Mouse (Mus musculus) neutrophil, adult 5-6 weeks (primary cell): ENCODE measurements around the gene Srd5a2. TPM values are rescaled to one million over a fixed set of nuclear protein-coding genes. Genes with fewer than 3 reads are reported as not detected.
"Not testable (repeated sequence)": the region's sequence is repeated elsewhere in the genome, so short reads cannot be mapped to it uniquely, and the experiment has no call there.

ENCODE experiments used
- ATAC-seq: fragments of 151-379, 151-347 bp; 2 replicates; pipeline ENCODE4 v1.8.0; 2017; ENCODE audit warnings: mild to moderate bottlenecking, moderate TSS enrichment; ENCODE audit not compliant: insufficient number of reproducible peaks, poor library complexity, low FRiP score, severe bottlenecking; ENCODE audit errors: extremely low read depth
- total RNA-seq: library from RNA; stranded (forward); fragments of 200-1000 nt; gene quantifications from 2 replicates; pipeline ENCODE4 v1.2.3, GENCODE M21; 2017

Gene Srd5a2
- not detected in 2 replicates for total RNA-seq

DNA sequence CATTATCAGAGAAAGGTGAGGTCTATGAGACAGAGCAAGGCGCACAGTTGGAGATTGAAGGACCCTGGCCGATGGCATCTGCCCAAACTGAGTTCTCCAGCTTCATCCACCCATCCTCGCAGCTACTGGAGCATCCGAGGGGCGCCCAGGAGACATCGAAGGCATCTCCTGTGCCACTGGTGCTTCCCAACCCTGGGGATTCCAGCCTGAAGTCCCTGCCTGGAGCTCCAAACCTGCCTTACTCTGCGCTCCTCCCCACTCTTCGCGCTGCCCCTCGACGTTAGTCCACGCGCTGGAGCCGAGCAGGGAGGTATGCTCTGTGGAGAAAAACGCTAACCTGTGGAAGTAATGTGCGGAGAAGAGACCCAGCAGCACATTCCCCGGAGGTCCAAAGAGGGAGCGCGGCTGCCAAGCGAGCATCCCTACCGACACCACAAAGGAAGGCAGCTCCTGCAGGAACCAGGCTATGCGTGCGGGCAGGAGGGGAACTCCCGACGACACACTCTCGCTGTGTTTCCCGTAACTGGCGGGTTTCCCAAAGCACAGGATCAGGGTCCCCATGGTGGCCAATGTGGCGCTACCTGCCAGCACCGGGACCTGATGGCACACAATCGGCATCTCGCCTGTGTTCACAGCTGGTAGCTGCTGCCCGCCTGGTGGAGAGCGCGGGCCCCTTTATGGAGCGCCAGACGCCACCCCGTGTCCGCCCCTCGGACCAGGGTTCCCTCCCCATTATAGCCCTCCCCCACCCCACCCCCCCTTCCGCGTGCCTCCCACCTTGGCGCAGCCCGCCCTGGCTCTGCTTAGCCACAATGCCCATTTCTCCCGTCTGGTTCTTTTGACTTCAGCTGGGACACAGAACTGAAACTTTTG lies at the start of gene Srd5a2:
Srd5a2 (minus strand) TSS at position 707 of the 873 bp plus-strand sequence.
- ATAC-seq: no peak

DNA sequence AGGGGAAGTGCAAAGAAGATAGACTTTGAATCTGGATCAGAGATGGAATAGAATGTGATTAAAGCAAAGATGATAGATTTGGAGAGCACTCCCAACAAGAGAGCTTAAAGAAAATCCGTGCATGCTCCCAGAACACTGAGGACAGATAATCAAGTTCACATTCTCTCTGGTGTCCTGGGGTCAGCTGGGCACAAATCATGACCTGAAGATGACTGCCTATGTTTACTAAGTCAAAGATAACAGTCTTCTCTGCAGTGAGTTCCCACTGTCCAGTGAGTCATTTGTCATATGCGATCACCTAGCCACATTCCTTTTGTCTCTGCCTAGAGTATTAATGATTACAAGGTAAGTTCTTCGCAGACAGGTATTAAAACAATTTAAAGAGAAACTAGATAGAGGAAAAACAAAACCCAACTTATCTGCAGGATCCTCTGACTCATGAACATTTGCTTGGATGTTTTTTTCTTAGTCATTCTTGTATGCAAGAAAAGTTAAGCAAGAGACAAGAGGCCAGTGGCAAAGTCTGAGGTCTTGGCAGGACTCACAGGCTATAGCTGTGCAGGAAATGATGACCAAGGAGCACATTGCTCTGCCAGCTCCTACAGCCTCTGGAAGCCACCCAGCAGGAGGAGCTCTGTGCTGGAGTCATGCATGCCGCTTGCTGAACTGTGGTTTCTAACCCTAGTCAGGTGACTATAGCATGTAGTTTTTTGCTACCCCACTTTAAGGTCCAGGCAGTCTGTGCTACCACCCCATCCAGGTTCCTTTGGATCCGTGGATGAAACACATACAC lies 41.4 kb upstream of the Srd5a2 start:
- no peak for ATAC-seq

DNA sequence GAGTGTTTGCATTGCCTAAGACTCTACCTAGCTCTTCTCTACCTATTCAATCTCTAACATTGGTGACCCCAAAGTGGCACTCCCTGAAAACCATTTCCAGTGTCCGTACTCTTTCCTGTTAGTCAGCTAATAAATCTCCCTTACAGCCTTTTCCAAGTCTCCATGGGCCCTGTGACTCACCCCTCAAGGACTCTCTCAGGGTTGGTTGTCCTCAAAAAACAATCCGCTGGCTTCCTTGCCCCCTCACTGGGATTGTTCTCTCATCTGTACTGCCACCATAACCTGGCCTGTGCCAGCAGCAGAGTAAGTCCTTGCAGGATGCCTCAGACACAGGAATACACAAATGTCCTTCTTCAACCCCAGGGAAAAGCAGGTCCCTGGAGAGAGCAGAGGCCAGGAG lies 40.3 kb upstream of the Srd5a2 start:
- ATAC-seq: no peak

DNA sequence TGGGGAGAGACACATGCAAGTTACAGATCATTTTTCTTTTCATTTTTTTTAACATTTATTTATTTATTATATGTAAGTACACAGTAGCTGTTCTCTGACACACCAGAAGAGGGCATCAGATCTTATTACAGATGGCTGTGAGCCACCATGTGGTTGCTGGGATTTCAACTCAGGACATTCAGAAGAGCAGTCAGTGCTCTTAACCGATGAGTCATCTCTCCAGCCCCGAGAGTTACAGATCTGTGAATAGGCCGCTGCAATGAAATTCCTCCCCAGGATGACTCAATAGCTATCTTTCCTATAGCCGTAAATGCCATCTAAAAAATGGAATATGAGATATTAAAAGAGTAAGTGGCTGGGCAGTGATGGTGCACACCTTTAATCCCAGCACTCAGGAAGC lies 35.7 kb upstream of the Srd5a2 start:
- no peak for ATAC-seq

DNA sequence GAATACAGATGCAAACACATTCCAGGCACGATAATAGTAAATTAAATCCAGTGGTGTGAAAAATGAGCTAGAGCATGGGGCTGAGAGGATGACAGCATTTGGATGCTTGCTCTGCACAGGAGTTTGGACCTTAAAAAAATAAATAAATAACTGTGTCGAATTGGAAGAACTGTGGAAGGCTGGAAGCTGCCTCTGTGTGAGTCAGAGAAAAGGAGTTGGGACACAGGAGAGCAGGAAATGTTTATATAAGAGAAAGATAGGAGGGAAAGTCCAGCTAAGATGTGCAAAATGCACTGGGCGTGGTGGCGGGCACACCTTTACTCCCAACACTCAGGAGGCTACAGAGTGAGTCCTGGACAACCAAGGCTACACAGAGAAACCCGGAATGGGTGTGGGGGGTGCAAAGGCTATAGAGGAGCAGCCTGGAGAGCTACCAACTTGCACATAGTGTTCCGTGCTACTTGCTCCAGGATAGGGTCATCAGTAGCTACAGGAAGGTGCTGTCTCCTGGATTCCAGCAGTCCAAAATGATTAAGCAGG lies 32.4 kb upstream of the Srd5a2 start:
- no peak for ATAC-seq

DNA sequence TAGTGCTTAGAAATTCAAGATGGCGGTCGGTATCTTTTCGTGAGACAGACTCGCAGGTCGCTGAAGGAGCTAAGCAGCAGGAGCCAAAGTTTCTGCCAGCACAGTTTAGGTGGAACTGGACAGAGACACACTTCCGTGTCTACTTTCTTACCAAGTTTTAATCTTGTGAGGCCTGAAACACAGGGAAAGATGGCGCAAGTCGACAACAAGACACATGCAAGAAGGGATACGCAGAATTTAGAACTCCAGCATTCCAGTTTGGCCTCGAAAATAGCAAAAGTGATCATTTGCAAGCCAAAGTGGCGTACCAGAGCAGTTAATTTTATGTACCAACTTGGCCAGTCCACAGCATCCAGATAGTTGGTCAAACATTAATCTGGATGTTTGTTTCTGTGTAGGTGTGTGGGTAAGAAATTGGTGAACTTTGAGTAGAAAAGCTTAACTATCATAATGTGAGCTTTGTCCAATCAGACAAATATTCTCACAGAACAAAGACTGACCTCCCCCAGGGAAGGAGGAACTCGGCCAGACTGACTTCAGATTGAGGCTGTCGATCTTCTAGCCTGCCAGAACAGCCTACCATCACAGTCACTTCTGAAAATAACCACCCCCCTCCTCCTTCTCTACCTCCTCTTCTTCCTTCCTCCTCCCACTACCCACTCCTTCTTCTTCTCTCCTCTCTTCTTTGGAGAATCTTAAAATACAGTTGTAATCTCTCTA lies 31.2 kb upstream of the Srd5a2 start:
- ATAC-seq: no peak

DNA sequence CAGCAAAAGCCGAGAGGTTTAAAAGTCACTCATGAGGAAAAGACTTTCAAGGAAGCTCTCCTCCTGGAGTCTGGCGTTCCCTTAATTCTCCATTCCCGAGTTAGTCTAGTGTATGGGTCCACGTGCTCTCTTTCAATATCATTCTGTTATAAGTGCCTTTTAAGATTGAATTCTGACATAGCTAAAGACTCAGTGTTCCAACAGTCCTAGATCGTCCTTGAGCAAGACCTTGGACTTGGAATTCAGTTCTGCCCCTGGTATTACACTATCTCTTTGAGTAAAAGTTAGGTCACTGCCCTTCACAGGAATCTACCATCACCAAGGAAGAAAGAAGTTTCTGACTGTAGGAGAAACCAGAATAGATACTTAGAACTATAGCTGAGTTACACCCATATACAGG lies 25.4 kb upstream of the Srd5a2 start:
- not testable (repeated sequence) for ATAC-seq

DNA sequence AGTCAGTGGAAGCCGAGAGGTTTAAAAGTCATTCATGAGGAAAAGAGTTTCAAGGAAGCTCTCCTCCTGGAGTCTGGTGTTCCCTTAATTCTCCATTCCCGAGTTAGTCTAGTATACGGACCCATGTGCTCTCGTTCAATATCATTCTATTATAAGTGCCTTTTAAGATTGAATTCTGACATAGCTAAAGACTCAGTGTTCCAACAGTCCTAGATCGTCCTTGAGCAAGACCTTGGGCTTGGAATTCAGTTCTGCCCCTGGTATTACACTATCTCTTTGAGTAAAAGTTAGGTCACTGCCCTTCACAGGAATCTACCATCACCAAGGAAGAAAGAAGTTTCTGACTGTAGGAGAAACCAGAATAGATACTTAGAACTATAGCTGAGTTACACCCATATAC lies 15.0 kb upstream of the Srd5a2 start:
- ATAC-seq: not testable (repeated sequence)

DNA sequence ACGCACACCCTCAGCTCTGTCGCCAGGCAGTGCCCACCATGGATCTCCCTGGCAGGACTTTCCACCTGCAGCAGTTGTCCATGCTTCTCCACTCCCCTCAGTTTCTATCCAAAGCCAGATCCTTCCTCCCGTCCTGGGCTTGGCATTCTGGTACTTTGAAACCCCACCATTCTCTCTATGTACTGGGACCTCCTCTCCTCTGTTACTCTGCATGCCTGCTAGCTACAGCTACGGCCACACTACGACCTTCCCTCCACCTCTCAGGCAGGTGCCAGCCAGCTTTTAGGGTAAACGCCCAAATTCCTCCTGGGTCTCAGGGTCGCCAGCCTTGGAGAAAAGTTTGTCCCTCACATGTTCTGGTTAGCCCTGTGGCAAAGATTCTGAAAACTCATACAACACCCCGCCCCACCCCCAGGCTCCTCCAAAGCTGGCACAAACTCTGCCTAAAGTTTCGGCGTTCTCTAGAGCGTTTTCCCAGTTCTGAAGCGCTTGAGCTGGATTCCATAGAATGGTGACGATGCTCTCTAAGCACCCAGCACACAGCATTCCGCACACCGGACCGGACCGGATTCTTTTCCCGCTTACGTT lies 607 bp upstream of the Srd5a2 start:
- no peak for ATAC-seq

DNA sequence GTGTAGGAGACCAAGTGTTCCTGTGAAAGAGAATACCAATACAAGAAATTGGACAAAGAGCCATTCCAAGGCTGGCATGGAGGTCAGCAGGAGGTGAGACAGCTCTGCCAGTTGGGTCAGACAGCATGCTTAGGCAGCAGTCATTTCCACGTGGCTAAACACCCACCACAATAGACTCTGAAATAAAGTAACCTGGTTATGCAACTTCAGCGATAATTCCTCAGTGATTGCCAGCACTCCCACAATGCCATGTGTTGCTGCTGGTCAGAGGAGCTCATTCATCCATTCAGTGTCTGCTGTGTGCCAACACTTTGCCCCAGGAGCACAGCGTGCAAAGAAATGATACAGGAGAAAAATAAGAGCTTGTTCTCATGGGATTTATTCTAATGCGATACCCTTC lies 4.0 kb downstream of the Srd5a2 start:
- no peak for ATAC-seq

DNA sequence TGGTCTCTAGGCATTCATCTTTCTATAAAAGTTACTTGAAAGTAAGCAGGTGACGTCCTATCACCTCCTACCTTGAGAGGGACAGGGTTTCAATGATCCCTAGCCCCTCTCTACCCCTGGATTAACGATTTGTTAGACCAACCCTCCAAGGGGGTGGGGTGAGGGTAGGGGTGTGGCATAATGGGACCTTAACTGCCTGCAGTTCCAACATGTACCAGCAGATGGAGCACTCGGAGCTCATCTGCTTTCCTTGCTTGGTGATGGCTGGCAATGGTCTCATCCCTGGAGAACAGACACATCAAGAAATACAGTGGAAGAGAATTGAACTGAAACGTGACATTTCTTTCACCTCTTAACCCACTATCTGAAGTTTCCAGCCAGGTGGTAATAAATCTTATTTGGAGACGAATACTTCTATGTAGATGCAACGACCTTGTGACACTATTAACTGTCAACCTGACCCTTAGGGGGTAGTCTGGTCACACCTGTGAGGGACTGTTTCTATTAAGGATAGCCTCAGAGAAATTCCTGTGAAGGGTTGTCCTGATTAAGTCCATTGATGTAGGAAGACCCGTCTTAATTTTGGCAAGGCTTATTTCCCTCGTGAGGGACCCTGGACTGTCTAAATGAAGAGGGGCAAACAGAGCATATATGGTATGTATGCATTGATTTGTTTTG lies 27.1 kb downstream of the Srd5a2 start:
- ATAC-seq: peak; percentile 92

DNA sequence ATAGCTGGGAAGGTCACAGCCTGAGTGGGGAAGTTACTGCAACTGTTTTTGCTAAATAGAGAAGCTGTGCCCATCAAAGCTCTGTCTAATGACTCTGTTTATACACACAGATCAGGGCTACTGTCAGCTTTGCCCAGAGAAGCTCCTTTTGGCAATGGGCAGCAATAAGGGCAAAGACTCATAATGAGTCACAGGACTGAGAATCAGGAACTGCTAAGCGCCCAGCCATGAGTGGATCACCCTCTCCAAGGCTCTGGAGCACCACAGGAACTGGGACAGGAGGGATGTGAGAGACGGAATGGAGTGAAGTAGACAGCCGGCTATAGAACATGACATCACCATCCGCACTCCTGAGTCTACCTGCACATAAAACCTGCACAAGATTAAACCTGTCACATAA lies 29.4 kb downstream of the Srd5a2 start:
- ATAC-seq: no peak

DNA sequence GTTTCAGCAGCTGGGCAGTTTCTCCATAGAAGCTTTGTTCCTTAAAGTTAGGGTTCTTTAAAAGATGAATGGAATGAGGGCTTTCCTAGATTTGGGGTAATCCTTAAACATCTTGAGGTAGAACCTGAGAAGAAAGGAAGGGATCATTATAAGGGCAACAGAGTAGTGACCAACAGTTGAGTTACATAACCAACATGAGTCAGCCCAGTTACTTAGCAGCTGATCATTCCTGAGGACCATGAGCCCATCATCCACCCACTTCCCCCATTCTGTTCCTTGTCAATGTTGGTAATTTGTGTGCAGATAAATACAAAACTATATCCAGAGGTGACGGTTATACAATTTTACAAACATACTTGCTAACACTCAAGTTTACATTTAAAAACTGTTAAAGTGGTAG lies 30.1 kb downstream of the Srd5a2 start:
- ATAC-seq: no peak

DNA sequence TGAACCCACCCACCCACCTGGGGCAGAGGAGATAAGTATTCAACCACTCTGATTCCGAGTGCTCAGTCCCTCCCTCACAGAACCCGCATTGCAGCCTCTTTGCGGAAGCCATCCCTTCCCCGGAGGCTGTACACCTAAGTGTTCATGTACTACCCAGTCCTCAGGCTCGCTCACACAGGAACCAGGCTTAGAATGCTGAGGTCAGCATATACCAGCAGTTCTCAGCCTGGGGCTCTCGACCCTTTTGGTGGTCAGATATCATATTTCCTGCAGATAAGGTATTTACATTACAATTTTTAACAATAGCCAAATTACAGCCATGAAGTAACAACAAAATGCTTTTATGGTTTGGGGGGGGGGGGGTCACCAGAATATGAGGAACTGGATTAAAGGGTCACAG lies 32.6 kb downstream of the Srd5a2 start:
- no peak for ATAC-seq

DNA sequence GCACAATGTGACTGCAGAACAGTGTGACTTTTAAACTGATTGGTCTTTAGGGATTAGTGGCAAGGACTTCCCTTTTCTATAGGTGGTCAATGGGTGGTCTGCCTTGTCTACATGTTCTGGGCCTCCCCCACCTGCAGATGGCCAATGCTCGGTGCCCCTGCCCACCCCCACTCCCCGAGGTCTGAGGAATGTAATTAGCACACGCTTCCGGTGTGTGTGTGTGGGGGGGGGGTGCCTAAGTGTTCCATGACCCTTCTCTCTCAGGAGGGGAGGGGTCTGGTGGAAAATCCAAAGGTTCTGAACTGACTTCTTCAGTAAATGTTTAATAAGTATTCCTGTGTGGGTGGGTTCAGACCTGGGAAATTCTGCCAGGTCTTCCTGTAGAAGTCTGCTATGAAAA lies 39.0 kb downstream of the Srd5a2 start:
- no peak for ATAC-seq

DNA sequence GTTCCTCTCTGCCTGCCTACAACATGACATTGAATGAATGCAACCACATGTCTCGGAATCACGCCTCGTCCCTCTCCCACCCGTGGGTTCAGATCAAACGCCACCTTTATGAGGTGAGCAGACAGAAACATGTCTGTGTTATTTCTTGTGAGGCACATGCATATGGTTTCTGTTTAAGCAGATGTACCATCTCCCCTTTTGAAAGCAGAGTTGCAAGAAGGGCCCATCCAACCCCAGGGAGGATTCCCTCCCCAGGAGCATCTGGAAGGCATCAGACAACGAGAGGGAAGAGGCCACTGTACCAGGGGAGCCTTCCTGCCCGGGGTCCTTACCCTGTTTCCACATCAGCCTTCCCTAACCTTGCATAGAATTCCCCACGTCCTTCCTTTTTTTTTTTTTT lies 40.7 kb downstream of the Srd5a2 start:
- ATAC-seq: no peak

DNA sequence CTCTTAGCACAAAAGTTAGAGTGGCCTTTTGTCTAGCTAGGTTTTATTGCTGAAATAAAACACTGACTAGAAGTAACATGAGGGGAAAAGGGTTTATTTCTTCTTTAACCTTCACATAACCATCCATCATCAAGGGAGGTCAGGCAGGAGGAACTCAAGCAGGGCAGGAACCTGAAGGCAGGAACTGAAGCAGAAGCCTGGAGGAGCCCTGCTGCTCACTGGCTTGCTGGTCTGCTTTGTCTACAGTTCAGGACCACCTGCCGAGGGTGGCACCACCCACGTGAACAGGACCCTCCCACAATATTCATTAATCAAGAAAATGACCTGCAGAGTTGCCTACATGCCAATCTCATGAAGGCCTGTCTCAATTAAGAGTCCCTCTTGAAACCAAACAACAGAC lies 45.3 kb downstream of the Srd5a2 start:
- no peak for ATAC-seq

DNA sequence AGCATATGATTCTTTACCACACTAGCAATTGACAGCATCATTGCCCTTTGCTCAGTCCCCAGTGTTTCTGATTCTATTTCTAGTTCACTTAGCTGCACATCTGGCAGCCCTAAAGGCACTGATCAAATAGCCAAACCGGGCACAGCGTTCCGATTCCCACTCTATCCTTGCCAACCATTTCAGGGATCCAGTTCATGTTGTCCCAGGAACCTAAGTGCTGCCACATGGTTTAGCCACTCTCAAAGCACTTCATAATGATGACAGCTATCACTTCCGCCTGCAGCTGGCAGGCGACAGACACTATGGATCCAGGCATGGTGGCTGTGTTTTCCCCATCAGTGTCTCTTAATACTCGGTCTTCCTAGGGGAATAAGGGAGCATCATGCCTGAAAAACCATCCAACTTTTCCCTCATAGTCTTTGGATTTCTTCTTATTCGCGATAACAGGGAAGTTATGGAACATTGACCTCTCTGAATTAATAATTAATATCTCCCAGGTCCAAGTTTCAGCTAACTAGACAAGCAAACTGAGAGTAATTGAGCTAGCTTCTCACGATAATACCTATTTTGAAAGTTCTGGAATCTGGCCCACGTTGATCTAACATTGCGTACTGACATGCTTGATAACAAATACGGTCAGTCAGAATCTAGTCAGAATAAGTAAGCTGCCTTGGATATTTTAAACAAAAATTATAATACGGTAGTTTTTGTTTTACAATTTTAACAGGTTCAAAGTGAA lies 51.6 kb downstream of the Srd5a2 start:
- no peak for ATAC-seq
